Mouse (Mus musculus) forebrain, embryonic 14.5 days (tissue): ENCODE results near the gene Ubn2. TPM values are rescaled to one million over a fixed set of nuclear protein-coding genes. Genes with fewer than 3 reads are reported as not detected.

Source experiments
- microRNA-seq: library from miRNA; unstranded; fragments of <30 nt; microRNA quantifications from one replicate; pipeline ENCODE4, GENCODE M21; 2016
- polyA plus RNA-seq: library from polyadenylated mRNA; unstranded; fragments of >200 nt; fragmentation: Nextera tagmentation; extraction: Ambion mirVana; gene quantifications from 2 replicates; pipeline ENCODE4 v1.2.1, GENCODE M21; 2014

The Ubn2 gene
- polyA plus RNA-seq, 1 experiment from 2014 or later = 10.7 TPM

Small RNA genes lying within 50 kb of the gene (microRNA-seq; reads per million reads assigned to microRNA genes)
- not detected for gene Mir7670

Other genes starting within 250 kb of the Ubn2 start
- gene D630045J12Rik, start 179.9 kb upstream of the Ubn2 start, polyA plus RNA-seq = 10.9 and 13.3 TPM in 2 replicates
- 5.3 and 6.1 TPM in 2 replicates for gene Zc3hav1l, start 134.7 kb upstream of the Ubn2 start, polyA plus RNA-seq
- gene Zc3hav1, start 79.3 kb upstream of the Ubn2 start, polyA plus RNA-seq = 0.71 and 1.1 TPM in 2 replicates
- gene Ttc26, start 52.5 kb upstream of the Ubn2 start, polyA plus RNA-seq = 5.4 and 6.9 TPM in 2 replicates
- gene Fmc1, start 99.6 kb downstream of the Ubn2 start, polyA plus RNA-seq = 152 and 179 TPM in 2 replicates
- gene Luc7l2, start 117.4 kb downstream of the Ubn2 start, polyA plus RNA-seq = 22.8 and 32.5 TPM in 2 replicates
- gene Klrg2, start 203.3 kb downstream of the Ubn2 start, polyA plus RNA-seq = 0.16 TPM in 1 of 2 replicates, not detected in the other
- gene Clec2l, start 229.1 kb downstream of the Ubn2 start, polyA plus RNA-seq = 8.8 and 9.3 TPM in 2 replicates